Mouse (Mus musculus) layer of hippocampus, adult 2 months (tissue): ENCODE data around the gene Ctsa. TPM values are rescaled to one million over a fixed set of nuclear protein-coding genes. Genes with fewer than 3 reads are reported as not detected.
"Not testable (repeated sequence)": the region's sequence is repeated elsewhere in the genome, so short reads cannot be mapped to it uniquely, and the experiment has no call there.

ENCODE experiments used
- DNase-seq, 2 experiments: peaks; one replicate each; pipeline ENCODE4 v3.0.0; 2022; ENCODE audit warnings: low spot score in 2 of 2
- H3K27ac ChIP-seq: fragments of 200-600 bp; 2 replicates; pipeline ENCODE4 v1.8.1; 2022
- H3K4me3 ChIP-seq: fragments of 200-600 bp; 2 replicates; pipeline ENCODE4 v1.8.1; 2022; ENCODE audit warnings: mild to moderate bottlenecking
- CTCF ChIP-seq: fragments of 200-600 bp; conservative IDR thresholded peaks from 2 replicates; pipeline ENCODE4 v1.8.1; 2022; ENCODE audit warnings: antibody characterized with exemption, mild to moderate bottlenecking, moderate library complexity
- total RNA-seq, 2 experiments: library from RNA; stranded (reverse); gene quantifications; 2 replicates each; pipeline ENCODE4 v1.2.3; 2021

The Ctsa gene
- total RNA-seq, 2 experiments from 2014 or later: 103 to 108 TPM

GRCm38 (mm10) chr2:164793772-164794171 lies 38.9 kb upstream of the Ctsa start:
- no peak for TF ChIP-seq CTCF
- Histone ChIP-seq H3K4me3 (no peak overlapping the region), H3K27ac (peak overlapping the region; percentile 53)
- no peak for DNase-seq

DNA sequence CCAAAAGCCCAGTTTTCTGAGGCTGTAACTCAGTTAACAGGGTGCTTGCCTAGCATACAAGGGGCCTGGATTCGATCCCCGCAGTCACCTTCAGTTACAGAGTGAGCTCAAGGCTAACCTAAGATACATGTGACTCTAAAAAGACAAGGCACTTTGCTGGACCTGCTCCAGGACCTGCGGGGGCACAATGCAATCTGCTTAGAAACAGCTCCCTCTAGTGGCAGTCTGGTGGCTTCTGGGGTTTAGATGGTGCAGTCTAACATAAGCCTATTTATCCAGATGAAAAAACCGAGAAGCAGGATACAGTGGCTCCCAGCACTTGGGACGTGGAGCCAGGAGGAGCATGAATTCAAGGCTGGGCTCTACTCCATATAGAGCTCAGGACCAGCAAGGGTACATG lies 38.4 kb upstream of the Ctsa start:
- peak; percentile 87 to 89 for DNase-seq
- TF ChIP-seq CTCF: peak; percentile 90
- Histone ChIP-seq H3K27ac (peak overlapping the region; percentile 53), H3K4me3 (no peak overlapping the region)

GRCm38 (mm10) chr2:164795868-164796267 lies 36.8 kb upstream of the Ctsa start:
- no peak overlapping the region for H3K4me3 ChIP-seq
- no peak for TF ChIP-seq CTCF
- no peak for DNase-seq
- no peak overlapping the region for H3K27ac ChIP-seq

GRCm38 (mm10) chr2:164798554-164798953 lies 34.1 kb upstream of the Ctsa start:
- not testable (repeated sequence) for H3K27ac ChIP-seq, H3K4me3 ChIP-seq, DNase-seq
- TF ChIP-seq CTCF: peak; percentile 71

- TF ChIP-seq CTCF: no peak
- no peak for DNase-seq
- H3K27ac ChIP-seq: no peak overlapping the region
Measured at GRCm38 (mm10) chr2:164800252-164801004, 32.2 kb upstream of the Ctsa start.

DNA sequence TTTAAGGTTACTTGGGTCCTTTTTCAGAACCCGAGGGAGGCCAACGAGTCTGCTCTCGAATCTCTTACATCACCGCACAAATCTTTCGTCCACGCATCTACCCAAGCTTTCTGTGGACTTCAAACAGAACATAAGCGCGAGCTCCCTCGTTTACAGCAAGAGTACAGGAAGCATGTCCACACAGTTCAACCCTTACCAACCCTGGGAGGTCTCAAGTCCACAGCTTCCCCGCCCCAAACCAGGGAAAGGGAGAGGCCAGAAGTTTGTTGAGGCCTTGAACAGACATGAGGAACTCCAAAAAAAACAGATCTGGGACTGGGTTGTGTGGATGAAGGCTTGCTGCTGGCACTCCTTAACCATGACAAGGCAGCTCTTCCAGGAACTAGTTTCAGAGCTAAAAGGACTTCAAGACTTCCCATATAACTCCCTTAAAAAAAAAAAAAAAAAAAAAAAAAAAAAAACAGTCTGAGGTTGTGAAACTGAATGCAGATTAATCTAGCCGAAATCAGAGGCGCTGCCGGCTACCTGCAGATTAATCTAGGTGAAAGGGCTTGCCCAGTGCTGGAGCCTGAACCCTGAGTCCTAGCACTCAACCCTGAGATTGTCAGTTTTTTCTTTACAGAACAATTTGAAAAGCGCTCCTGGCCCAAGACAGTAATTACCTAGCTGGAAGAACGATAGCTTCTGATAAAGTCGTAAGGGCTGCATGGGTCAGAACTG lies 29.3 kb upstream of the Ctsa start:
- DNase-seq: no peak
- no peak for TF ChIP-seq CTCF
- peak overlapping the region; percentile 100 for H3K4me3 ChIP-seq
- H3K27ac ChIP-seq: no peak overlapping the region

More at GRCm38 (mm10) chr2:164800252-164801004, 32.2 kb upstream of the Ctsa start:
- H3K4me3 ChIP-seq: no peak overlapping the region

DNA sequence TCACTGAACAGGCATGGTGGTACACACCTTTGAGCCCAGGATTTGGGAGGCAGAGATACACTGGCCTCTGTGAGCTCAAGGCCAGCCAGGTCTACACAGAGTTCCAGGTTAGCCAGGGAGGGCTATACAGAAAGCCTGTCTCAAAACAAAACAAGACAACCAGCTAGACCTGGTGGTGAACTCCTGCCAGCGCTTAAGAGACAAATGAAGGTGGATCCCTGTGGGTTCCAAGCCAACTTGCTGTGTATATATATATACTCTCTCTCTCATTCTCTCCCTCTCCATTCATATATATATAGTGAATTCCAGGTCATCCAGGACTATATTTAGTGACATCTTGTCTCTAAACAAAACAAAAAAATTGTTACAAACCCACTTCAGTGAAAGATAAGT lies 28.8 kb upstream of the Ctsa start:
- TF ChIP-seq CTCF: no peak
- H3K4me3 ChIP-seq: peak overlapping the region; percentile 100
- DNase-seq: no peak
- H3K27ac ChIP-seq: no peak overlapping the region; the same call in 1 of the 2 replicates

- TF ChIP-seq CTCF: no peak
- Histone ChIP-seq H3K27ac (peak within 1 kb of the TSS; percentile 91), H3K4me3 (peak within 1 kb of the TSS; percentile 100)
- DNase-seq: peak; percentile 98
Measured at GRCm38 (mm10) chr2:164804533-164805331, 27.9 kb upstream of the Ctsa start, which contains the start of the genes Acot8 and Zswim3. Gene Acot8, minus strand, starts transcription at chr2:164804882. Gene Zswim3, plus strand, starts transcription at chr2:164805098.

- H3K4me3 ChIP-seq: peak overlapping the region; percentile 100
- DNase-seq: no peak
- peak overlapping the region; percentile 91 for H3K27ac ChIP-seq
- no peak for TF ChIP-seq CTCF
Measured at GRCm38 (mm10) chr2:164805332-164805718, 27.3 kb upstream of the Ctsa start.

DNA sequence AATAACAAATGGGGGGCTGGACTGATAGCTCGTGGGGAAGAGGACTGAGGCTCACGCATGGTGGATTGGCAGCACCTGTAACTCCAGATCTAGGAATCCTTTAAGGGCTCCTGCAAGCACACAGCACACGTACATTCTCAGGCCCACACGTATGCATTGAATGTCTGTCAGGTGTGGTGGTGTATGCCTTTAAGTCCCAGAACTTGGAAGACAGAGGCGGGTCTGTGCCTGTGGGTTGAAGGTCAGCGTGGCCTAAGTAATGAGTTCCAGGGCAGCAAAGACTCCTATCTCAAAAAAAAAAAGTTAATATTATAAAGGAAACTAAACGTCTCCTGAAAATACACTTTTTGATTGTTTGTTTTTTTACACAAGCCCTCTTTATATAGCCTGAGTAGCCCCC lies 26.1 kb upstream of the Ctsa start:
- no peak for DNase-seq
- H3K27ac ChIP-seq: no peak overlapping the region
- no peak for TF ChIP-seq CTCF
- H3K4me3 ChIP-seq: no peak overlapping the region

DNA sequence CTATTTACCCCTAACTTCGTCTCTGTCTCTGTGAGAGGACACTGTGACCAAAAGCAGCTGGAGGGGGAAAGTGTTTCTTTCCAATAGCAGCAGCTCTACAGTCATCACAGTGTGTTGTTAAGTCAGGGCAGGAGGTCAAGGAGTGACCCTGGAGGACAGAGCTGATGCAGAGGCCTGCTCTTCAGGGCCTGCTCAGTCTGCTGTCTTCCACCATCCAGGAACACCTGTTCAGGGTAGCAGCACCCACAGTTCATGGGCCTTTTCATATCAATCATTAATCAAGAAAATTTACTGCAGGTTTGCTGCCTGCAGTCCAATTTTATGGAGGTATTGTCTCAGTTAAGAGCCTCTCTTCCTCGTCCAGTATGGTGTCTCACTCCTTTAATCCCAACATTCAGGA lies 19.1 kb upstream of the Ctsa start:
- no peak for TF ChIP-seq CTCF
- Histone ChIP-seq H3K4me3 (no peak overlapping the region), H3K27ac (no peak overlapping the region)
- DNase-seq: no peak

- TF ChIP-seq CTCF: no peak
- no peak for DNase-seq
- no peak overlapping the region for H3K27ac ChIP-seq
- H3K4me3 ChIP-seq: no peak overlapping the region
Measured at GRCm38 (mm10) chr2:164815348-164815747, 17.3 kb upstream of the Ctsa start.

DNA sequence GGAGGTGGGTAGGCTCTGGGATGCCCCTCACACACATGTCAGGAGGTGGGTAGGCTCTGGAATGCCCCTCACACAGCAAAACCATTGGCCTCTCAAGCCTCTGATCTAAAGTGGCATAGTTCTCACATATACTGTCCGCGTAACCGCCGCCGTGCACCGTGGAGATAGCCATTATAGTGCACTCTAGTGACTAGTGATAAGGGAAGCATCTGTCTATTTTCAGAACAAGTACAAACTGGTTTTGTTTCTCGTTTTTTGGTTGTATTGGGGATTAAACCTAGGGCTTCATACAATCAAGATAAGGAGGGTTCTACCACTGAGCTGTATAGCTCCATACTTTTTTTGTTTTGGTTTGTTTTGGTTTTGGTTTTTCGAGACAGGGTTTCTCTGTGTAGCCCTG lies 16.9 kb upstream of the Ctsa start:
- no peak for DNase-seq
- H3K27ac ChIP-seq: no peak overlapping the region
- no peak for TF ChIP-seq CTCF
- no peak overlapping the region for H3K4me3 ChIP-seq
